Mouse (Mus musculus) spleen, embryonic (tissue): ENCODE results near the gene Hoxb5.

Source experiments
- CTCF ChIA-PET: fragments of 350-600 bp; sonication (Branson Sonifier 250); formaldehyde crosslinking; loops from one replicate; lab custom pipeline; 2022; lab: Charles Lee

Gene Hoxb5

DNA sequence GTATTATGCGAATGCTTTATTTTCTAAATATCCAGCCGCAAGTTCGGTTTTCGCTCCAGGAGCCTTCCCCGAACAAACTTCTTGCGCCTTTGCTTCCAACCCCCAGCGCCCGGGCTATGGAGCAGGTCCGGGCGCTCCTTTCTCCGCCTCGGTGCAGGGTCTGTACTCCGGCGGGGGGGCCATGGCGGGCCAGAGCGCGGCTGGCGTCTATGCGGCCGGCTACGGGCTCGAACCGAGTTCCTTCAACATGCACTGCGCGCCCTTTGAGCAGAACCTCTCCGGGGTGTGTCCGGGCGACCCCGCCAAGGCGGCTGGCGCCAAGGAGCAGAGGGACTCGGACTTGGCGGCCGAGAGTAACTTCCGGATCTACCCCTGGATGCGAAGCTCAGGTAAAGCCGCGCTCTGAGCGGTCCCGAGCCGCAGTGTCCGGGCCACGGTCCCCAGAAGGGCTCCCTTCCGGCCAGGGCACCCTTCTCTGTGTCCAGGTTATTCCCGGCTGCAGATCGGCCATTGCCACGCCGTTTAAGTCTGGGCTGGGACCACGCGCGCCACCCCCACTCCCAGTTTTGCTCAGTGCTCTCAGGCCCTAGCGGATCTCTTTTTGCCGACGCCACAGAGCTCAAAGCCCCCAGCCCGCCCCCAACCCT, 16.3 kb upstream of the Hoxb5 start:
- CTCF ChIA-PET, result interaction anchor here (0.5 kb wide), 1 partner anchor 46 kb away, joined by 4 read pairs; no protein-coding TSS in a partner anchor

DNA sequence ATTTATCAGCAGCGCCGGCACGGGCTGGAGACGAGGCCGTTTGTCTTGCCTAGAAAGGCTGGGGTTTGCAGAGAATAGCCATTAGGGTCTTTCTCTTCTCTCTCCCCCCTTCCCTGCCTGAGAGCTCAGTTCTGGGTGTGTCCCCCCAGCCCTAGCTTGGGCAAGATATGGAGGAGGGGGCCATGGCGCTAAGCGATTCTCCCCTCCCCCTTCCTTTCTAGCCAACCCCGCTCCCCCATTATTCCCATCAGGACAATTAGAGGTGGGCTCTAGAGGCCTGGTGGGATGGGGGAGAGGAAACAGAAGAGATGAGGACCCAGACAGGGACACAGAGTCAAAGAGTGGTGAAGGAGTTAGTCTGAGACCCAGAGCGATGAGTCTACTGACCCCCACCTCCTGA, 15.7 kb upstream of the Hoxb5 start:
- CTCF ChIA-PET, result no interaction called here

DNA sequence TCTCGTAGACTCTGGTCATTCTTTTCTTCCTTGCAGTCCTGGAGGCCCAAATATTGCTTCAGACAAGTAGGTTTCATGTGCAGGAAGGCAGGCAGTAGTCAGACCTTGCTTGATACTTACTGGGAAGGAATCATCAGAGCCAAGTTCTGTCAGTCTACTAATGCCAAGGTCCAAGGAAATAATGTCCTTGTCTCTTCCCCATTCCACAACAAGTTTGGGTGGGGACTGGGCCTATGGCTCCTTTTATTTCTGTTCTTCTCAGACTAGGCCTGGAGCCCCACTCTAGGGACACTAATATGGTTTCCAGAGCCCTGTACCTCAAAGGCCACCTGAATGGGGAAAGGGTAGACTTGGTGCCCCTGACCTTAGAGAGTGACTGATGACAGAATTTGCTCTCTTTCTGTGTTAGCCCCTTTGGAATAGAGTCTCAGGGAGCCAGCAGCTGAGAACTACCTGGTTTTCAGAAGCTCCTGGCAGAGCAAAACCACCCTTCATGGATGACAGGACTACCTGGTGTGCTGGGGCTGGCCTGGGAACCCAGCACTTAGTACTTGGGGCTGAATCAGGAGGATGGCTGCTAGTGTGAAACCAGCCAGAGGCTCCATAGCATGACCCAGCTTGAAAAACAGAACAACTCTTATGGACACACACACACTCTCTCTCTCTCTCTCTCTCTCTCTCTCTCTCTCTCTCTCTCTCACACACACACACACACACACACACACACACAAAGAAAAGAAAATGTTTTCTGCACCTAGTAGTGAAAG, 14.5 kb upstream of the Hoxb5 start:
- CTCF ChIA-PET, result interaction anchor here (0.6 kb wide), 1 partner anchor 641 kb away, joined by 7 read pairs; no protein-coding TSS in a partner anchor

DNA sequence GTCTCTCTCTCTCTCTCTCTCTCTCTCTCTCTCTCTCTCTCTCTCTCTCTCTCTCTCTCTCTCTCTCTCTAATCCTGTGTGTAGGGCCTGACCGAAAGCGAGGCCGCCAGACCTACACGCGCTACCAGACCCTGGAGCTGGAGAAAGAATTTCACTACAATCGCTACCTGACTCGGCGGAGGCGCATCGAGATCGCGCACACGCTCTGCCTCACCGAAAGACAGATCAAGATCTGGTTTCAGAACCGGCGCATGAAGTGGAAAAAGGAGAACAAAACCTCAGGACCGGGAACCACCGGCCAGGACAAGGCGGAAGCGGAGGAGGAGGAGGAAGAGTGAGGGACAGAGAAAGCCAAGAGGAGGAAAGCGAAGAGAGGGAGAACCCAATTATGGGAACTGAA, 13.8 kb upstream of the Hoxb5 start:
- CTCF ChIA-PET, result no interaction called here

DNA sequence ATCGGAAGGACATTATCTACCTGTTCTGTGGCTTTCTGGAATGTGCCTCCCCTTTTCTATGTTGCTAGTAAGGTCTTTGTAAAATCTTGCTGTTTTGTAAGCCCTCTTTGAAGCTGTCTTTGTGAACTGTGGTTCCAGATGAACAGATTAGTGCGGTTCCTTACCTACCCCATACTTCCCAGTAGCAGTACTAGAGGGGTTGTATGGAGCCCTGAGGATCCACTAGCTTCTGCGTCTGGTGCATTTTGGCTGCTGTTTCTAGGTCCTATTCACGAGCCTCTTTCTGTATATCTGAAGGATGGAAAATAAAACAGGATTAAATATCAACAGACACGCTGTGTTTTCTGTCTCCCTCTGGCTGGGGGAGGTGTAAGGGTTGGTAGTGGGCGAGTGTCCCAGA, 13.3 kb upstream of the Hoxb5 start:
- CTCF ChIA-PET, result no interaction called here

DNA sequence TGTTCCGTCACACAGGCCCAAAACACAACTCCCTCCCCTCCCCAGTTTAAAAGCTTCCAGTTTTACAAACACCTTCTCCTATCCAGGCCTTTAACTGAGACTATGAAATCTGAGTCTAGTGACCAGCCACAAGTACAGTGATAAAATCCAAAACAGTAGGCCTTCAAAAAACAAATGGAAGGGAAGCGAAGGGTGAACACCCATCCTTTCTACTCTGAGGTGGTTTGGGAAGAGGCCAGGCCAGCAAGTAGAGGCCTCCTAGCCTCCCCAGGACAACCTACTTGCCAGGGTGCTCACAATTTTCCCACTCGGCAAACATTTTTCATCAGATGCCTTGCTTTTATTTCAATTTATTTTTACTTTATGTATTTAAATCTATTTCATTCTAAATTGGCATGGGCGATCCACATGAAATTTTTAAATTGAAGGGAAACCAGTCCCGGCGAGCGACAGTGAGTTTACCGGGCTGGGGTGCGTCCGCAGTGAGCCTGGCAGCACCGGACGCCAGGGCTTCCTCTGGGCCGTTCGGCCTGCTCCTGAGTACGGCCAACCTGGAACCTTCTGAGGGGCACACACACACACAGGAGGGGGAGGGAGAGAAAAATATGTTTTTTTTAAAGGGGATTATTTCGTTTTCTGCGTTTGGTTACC, 12.3 kb upstream of the Hoxb5 start:
- CTCF ChIA-PET, result no interaction called here

DNA sequence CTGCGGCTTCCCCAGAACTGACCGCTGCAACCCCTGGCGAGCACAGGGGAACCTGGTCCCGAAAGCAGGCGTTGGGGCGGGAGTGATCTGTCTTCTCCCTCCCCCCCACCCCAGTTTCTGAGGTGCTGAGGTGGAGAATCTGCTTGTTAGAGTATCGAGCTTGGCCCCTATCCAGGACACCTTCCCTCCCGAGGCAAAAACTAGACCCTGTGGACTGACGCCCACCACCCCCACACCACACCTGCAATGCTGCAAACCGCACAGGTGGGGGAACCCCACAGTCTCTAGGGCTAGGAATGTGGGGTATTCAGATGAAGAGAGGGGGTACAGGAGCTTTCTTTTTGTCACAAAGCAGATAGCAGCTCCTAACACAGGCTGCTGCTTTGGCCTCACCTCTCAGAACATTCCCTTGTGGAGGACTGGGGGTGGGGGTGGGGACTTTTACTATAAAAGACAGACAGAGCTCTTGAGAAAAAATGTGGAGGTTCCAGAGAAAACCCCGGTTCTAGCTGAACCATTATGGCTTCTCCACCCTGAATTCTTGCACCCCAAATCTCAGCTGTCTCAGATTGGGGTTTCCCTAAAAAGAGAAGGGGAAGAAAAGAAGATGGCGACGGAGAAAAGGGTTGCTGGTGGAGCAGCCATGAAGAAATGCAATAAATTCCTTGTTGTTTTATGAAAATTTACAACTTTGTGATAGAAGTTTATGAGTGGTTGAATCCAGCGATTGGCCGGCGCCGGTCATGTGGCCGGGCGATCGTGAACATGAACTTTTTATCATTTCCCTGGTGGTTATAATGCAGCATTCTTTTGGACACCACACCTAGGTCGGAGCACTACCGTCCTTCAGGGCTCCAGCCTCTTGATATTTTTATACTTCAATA, 11.2 kb upstream of the Hoxb5 start, which contains the start of gene Hoxb6:
Gene Hoxb6 (plus strand): TSS at position 796 of the 884 bp plus-strand sequence.
- CTCF ChIA-PET, result interaction anchor here (0.7 to 0.9 kb wide), 2 partner anchors 10 to 12 kb away, joined by 3 to 6 read pairs; partner anchors contain the start of gene Hoxb8

DNA sequence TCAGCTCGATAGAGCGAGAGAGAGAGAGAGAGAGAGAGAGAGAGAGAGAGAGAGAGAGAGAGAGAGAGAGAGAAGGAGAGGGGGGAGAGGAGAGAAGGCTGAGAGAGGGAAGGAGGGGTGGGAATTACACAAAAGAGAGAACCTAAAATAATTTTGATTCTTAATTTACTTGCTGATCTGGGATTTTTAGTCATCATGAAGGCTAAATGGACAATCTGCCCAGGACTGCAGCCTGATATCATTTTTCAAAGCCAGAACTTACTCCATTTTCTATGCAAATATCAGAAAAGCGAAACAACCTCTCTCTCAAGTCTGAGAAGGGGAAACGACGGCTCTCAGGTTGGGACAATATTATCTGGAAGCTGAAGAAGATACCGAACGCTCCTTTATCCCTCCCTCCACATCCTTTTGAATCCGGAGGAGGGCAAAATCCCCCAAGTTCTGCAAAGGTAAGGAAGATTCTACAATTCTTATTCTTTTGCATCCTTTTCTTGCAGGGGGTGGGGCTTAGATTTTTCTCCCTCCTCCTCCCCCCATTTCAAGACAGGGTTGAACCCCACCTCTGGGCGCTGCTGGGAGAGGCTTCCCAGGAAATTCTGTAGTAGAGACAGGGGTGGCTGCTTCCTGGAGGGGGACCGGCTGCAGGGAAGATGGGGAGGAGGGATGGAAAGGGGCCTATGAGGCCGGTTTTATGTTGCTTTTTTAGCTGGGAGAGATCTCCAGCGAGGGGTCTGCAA, 10.4 kb upstream of the Hoxb5 start:
- CTCF ChIA-PET, result interaction anchor here (0.9 kb wide), 1 partner anchor 11 kb away, joined by 3 read pairs; no protein-coding TSS in a partner anchor

DNA sequence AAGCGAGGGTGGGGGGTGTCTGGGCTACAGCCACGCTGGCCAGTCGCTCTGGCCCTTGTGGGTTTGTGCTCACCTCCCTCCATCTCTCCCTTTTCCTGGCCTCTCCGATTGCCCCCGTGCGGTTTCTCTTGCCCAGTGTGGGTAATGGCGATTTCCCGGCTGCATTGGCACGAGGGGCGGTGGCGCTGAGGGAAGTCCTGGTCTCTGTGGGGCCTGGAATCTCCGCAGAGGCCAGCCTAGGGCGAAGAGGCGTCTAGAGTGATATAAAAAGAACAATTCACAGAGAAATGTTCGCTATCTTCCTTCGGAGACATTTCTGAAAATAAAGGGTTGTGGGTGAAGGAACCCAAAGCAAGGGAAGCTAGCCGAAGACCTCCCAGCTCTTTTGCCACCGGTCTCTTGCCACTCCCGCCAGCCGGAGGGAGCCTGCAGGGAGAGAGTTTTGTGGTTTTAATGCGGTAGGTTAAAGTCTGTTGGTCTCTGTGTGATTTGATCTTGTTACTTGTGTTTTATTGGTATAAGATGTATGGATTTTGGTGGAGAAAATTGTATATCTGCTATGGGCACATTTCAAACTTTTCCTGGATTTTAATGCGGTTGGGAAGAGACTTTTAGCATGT, 9.7 kb upstream of the Hoxb5 start:
- CTCF ChIA-PET, result interaction anchor here (1.1 to 1.3 kb wide), 2 partner anchors 11 to 15 kb away, joined by 4 to 6 read pairs; no protein-coding TSS in a partner anchor

DNA sequence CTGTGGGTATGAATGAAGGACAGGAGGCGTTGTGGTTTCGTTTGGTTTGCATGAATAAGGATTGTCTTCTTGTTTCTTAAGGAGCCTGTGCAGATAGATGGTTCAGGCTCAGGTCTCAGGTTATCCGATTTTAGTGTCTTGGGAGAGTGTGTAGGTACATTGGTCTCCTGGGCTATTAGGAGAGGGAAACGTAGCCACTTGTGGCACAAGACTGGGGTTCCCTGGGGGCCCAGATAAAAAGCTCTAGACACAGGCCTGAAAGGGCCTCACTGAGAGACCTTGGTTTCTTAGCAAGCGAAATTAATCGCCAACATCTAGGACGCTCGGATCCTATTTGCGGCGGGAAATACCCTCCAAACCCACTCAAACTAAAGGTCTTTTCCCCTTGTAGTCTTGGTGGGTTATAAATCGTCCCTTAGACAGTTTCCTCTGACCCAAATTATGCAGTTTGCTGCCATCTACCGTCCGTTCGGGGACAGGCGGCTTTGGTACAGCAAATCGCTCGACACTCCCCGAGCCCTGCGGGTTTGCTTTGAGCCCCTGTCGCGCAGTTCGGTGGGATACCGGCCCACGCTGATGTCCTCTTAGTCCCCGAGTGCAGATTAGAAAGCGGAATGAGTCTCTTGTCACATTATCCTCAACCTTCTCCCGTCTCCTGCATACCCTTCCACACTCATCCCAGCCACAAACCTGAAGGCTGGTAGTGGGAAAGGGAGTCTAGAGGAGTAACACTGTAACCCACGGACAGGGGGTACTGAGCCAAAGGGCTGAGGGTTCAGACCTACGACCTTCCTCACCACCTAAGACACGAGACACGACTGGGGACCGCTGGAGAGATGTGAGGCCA, 8.7 kb upstream of the Hoxb5 start:
- CTCF ChIA-PET, result interaction anchor here (0.7 to 2.3 kb wide), 5 partner anchors 10 to 866 kb away, joined by 3 to 6 read pairs (median 4); no protein-coding TSS in a partner anchor

DNA sequence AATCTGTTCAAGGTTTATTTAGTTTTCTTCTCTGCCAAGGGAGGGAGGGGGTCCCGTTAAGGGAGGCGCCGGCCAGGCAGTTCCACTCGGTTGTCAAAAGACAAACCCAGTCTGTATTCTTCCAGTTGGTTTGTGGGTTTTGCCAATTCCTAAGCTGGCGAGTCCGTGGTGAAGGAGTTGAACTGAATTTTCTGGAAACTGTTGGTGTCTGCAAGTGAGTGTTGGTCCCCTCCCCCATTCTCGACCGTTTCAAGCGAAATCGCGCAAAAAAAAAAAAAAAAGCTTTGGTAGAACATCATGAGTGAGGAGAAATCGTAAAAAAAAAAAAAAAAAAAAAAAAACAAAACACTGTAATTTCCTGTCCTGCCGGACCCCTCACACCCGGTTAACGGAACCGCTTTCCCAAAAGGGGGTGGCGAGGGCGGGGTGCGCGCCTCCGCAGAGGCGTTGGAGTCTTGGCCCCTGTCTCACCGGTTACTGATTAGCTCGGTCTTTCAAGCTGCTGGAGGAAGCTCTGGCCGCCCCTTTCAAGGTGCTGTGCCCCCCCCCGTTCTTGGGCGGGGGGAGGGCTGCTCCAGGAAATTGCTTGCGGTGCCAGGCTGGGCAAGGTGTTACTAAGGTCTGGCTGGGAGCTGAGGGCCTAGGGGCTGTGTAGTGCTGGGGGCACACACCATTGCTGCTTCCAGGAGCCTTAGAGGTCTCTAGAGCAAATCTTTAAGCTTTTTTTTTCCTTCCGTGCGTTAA, 7.9 kb upstream of the Hoxb5 start:
- CTCF ChIA-PET, result interaction anchor here (0.5 to 2.3 kb wide), 7 partner anchors 11 to 865 kb away, joined by 3 to 38 read pairs (median 5); no protein-coding TSS in a partner anchor

DNA sequence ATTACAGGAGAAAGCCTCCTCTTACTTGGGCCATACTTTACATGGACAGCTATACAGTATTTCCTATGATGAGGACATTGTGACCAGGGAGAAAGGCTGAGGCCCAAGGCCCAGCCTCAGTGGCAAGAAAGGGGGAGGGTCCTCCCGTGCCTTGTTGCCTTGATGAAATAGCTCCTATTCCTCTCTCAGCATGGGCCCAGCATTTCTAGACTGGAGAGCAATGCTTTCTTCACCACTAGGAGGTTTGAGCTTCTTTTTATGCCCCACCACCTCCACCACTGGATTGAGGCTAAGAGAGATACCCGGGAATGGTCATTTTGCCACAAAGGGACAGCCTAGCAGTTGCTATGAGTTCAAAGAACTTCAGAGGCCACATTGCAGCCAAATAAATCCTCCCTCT, 6.1 kb upstream of the Hoxb5 start:
- CTCF ChIA-PET, result interaction anchor here (0.5 to 2.3 kb wide), 2 partner anchors 9 to 235 kb away, joined by 3 to 6 read pairs; no protein-coding TSS in a partner anchor

DNA sequence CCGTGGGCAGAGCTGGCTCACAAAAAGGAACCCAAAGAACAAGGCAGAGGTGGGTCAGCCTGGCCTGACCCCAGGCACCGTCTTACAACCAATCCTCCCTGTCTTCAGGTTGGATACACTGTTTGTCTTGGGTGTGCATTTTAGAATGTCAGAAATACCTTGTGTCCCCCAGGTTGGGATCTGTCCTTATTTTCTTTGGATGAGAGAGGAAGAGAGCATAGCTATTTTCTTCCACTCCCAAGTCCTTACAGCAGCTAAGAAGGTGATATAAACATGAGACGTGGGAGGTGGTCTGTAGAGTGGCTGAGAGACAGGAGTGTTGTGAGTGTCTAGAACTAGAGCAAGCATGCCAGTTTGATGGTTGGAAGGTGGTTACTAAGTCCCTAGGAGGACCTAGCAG, 5.7 kb upstream of the Hoxb5 start:
- CTCF ChIA-PET, result interaction anchor here (0.5 kb wide), 1 partner anchor 235 kb away, joined by 3 read pairs; no protein-coding TSS in a partner anchor

DNA sequence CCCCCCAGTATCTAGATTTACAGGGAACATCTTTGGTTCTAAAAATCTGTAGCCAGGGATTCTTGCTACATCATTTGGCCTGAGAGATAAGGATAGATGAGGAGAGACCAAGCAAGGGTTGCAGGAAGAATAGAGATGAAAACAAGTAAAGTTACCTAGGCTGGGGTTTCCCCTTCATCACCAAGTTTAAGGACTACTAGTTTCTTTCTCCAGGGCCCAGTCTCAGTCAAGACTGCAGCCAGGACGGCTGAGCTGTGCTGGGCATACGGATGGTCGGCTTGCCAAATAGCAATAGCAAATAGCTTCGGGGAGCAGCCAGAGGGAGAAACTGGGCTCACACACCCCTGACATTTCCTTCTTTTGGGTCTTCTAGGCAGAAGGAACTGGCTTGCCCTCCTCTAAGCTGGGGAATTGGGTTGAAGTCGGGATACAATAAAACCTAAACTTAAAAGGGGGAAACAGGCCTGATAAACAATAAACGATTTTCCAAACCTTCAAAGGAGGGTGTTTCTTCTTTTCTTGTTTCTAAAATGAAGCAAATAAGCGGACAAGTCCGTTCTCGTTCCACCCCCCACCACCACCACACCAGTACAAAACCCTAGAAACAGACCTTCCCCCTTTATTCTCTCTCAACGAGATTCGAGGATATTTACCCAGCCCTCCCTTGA, 5.0 kb upstream of the Hoxb5 start:
- CTCF ChIA-PET, result no interaction called here

DNA sequence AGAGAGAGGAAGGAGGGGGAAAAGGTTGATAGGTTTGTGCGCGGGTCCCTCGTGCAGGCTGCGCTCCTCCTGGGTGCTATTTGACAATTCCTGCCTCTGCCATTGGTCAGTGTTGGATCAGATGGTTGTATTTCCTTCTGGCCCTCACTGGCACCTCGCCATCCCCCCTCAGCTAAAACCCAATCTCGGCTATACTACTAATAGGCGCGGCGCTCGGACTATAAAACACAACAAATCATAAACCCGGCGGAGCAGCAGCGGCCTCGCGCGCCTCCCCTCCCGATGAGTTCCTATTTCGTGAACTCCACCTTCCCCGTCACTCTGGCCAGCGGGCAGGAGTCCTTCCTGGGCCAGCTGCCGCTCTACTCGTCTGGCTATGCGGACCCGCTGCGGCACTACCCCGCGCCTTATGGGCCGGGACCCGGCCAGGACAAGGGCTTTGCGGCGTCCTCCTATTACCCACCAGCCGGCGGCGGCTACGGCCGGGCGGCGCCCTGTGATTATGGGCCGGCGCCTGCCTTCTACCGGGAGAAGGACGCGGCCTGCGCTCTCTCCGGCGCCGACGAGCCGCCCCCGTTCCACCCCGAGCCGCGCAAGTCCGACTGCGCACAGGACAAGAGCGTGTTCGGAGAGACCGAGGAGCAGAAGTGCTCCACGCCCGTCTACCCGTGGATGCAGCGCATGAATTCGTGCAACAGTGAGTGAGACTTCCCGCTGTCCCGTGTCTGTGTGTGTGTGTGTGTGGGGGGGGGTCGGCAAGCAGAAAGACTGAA, 4.1 kb upstream of the Hoxb5 start:
- CTCF ChIA-PET, result no interaction called here

DNA sequence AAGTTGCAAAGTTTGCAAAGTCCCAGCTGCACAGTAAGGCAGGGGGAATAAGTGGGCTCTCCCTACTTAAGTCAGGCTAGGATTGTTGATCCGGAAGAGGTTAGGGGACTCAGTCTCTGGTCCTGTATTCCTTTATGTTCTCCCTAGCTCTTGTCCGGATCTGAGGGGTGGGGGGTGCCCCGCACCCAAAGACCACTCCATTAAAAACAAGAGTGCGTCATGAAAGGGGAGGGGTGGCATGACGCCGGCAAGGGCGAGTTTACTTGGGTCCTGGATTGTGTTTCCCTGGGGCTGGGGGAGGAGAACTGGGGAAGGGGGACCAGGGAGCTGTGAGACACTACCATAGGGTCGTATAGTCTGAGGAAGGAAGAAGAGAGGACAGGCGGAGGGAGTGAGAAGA, 3.4 kb upstream of the Hoxb5 start:
- CTCF ChIA-PET, result interaction anchor here (0.6 to 0.9 kb wide), 3 partner anchors 10 to 31 kb away, joined by 3 to 4 read pairs (median 3); no protein-coding TSS in a partner anchor
